Mouse (Mus musculus) liver, embryonic 14.5 days (tissue): Measurements from ENCODE around the gene Ints3. TPM values are rescaled to one million over a fixed set of nuclear protein-coding genes. Genes with fewer than 3 reads are reported as not detected.

Experiments
- ATAC-seq: fragments of 200-750 bp; cut with Nextera tagmentation; 2 replicates; pipeline ENCODE4 v1.8.0; 2017; ENCODE audit warnings: moderate number of reproducible peaks, mild to moderate bottlenecking, moderate library complexity; ENCODE audit not compliant: insufficient read depth
- DNase-seq, 3 experiments: peaks; one replicate each; pipeline ENCODE4 v3.0.0-alpha.2; 2012 to 2013; ENCODE audit warnings: low read depth in 3 of 3, low spot score in 3 of 3
- H3K27ac ChIP-seq: fragments of 300-500 bp; sonication (generic); 2 replicates; pipeline ENCODE4 v1.5.1; 2014; ENCODE audit warnings: moderate library complexity, mild to moderate bottlenecking, control low read depth, inconsistent platforms
- H3K27me3 ChIP-seq: fragments of 300-500 bp; sonication (generic); 2 replicates; pipeline ENCODE4 v1.6.1; 2014; ENCODE audit warnings: mild to moderate bottlenecking, low read length, moderate library complexity; ENCODE audit not compliant: control insufficient read depth, insufficient read depth
- H3K36me3 ChIP-seq: fragments of 300-500 bp; sonication (generic); replicated peaks from 2 replicates; pipeline ENCODE4 v1.6.1; 2014; ENCODE audit warnings: low read depth; ENCODE audit not compliant: control insufficient read depth, insufficient read depth
- H3K4me1 ChIP-seq, 2 experiments: fragments of 200-500 bp in 1 of 2; fragments of 300-500 bp in 1 of 2; sonication (generic) in 1 of 2; replicated peaks; 2 replicates each; pipeline ENCODE4 v1.6.1; 2012 to 2014; ENCODE audit warnings: antibody characterized with exemption in 1 of 2, inconsistent platforms in 1 of 2, low read length in 1 of 2; ENCODE audit not compliant: control insufficient read depth in 2 of 2, insufficient read depth in 2 of 2
- H3K4me2 ChIP-seq: fragments of 300-500 bp; sonication (generic); 2 replicates; pipeline ENCODE4 v1.6.1; 2014; ENCODE audit warnings: low read depth, mild to moderate bottlenecking, control low read depth, moderate library complexity
- H3K4me3 ChIP-seq, 2 experiments: fragments of 200-500 bp in 1 of 2; fragments of 300-500 bp in 1 of 2; sonication (generic) in 1 of 2; 2 replicates each; pipeline ENCODE4 v1.5.1; 2012 to 2014; ENCODE audit warnings: low read depth in 2 of 2, low read length in 2 of 2, mild to moderate bottlenecking in 2 of 2, control low read depth in 1 of 2, inconsistent platforms in 1 of 2, moderate library complexity in 1 of 2; ENCODE audit not compliant: insufficient read depth in 1 of 2
- H3K9ac ChIP-seq: fragments of 300-500 bp; sonication (generic); replicated peaks from 2 replicates; pipeline ENCODE4 v1.6.1; 2014; ENCODE audit warnings: mild to moderate bottlenecking, control low read depth, moderate library complexity
- H3K9me3 ChIP-seq: fragments of 300-500 bp; sonication (generic); 2 replicates; pipeline ENCODE4 v1.6.1; 2016; ENCODE audit warnings: low read length, mixed read lengths; ENCODE audit not compliant: control insufficient read depth
- CTCF ChIP-seq: IDR thresholded peaks from 2 replicates; pipeline ENCODE4 v1.5.1; 2016; ENCODE audit warnings: antibody characterized with exemption, low read depth, control low read depth
- EP300 ChIP-seq: IDR thresholded peaks from 2 replicates; pipeline ENCODE4 v1.6.1; 2016; ENCODE audit warnings: antibody characterized with exemption, low read depth
- WGBS: fragments of 180-500 bp; shearing (Covaris S2); extraction: QIAGEN DNeasy Blood & Tissue Kit; methylation state at CpG from one replicate; pipeline ENCODE4 v1.1.7; 2014; ENCODE audit not compliant: insufficient replicate concordance; 5-methylcytosine and 5-hydroxymethylcytosine counted together
- polyA plus RNA-seq, 2 experiments: library from polyadenylated mRNA; depleted of rRNA in 1 of 2; stranded (reverse) in 1 of 2; unstranded in 1 of 2; fragments of >200 nt; fragmentation: Nextera tagmentation in 1 of 2; extraction: Ambion mirVana in 1 of 2; gene quantifications; 2 replicates each; pipeline versions ENCODE4 v1.2.1 to v1.2.3; 2012 to 2014

The Ints3 gene
- polyA plus RNA-seq (2012; rRNA removed) = 11.3 and 12.7 TPM in 2 replicates
- 6.6 and 9.4 TPM in 2 replicates for polyA plus RNA-seq (2014; fragmentation: Nextera tagmentation; extraction: Ambion mirVana)

DNA sequence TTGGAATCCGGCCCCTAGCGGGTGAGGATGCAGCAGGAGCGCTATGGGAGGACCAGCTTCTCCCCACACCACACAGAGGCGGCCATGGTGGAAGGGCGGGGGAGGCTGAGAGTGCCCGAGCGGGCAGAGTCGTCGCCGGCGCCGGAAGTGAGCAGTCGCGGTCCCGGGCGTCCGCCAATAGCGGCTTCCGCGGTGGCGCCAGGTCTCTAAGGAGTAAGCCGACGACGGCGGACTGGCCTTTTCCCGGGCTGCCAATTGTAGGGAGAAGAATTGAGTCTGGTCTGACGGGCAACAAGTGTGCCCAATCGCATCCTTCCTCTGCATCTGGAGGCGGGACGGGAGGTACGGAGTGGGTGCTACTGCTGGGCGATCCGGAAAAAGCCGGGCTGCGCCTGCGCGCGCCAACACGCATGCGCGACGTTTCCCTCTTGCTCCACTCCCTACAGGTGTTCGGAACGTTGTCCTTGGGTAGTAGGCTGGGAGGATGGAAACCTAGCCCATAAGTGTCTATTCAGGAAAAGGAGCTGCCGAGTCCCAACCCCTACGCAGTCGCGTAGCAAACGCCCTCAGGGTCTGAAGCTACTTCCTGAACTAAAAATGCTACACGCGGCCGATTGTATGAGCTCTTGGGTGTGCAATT, at the start of gene Ints3:
Ints3 (minus strand) TSS at position 242 of the 640 bp plus-strand sequence.
- under 1% methylated on average over 51 of the region's 52 CpGs for WGBS
- Histone ChIP-seq H3K4me1 (peaks cover 32 to 37% of the 10 kb centered on the region in 2 experiments), H3K4me3 (peak within 1 kb of the TSS; percentile 76 to 79), H3K27me3 (no peaks in the 10 kb centered on the region), H3K9me3 (no peaks in the 10 kb centered on the region), H3K4me2 (peak within 1 kb of the TSS; percentile 97), H3K27ac (peak within 1 kb of the TSS; percentile 82), H3K9ac (peak within 1 kb of the TSS; percentile 84), H3K36me3 (no peaks in the 10 kb centered on the region)
- ATAC-seq (peak; percentile 99), DNase-seq (peak; percentile 99)
- TF ChIP-seq EP300 (no peak), CTCF (no peak)

DNA sequence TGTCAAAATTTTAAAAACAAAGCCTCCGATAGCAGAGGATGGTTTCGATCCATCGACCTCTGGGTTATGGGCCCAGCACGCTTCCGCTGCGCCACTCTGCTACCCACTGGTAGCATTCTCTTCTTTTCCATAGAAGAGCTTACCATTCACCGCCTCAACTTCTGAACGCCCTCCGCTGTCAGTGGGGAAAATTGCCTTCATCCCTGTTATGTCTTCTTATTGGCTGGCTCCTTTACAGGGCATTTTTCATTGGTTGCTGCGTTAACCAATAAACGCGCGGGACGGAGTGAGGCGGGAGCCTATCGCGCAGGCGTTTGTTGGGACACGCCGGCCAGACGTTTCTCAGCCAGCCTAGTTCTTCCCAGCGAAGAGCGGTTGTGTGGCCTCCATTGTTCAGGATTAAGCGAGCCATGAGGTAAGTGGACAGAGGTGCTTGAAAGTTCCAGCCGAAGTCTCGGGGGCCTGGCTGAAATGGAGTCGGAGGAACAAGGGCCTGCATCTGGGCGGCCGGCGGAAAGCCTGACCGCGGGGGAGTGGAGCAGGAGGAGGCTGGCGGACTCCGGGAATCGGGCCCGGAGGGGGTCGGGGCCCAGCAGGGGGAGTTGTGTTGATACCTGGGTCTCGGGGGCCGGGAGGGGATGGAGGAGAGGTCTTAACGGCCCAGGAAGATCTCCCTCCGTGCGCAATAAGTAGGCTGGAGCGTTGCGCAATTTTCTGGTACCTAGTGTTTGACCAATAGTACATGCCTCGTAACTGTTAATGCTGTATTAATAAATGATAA, 42.6 kb upstream of the Ints3 start, which contains the start of gene Ilf2:
Ilf2 (plus strand) TSS at position 296 of the 781 bp plus-strand sequence.
- Histone ChIP-seq H3K27me3 (no peaks in the 10 kb centered on the region), H3K27ac (peak within 1 kb of the TSS; percentile 14), H3K4me2 (peak within 1 kb of the TSS; percentile 79), H3K4me3 (peak within 1 kb of the TSS; percentile 83 to 99), H3K9me3 (no peaks in the 10 kb centered on the region), H3K9ac (peak within 1 kb of the TSS; percentile 88), H3K4me1 (peaks cover 7 to 9% of the 10 kb centered on the region in 2 experiments), H3K36me3 (peaks cover 23% of the 10 kb centered on the region)
- ATAC-seq (peak; percentile 99), DNase-seq (peak; percentile 96 to 98 (median 97))
- TF ChIP-seq EP300 (peak; percentile 54), CTCF (peak; percentile 73)
- WGBS = under 1% methylated on average over 45 of the region's 45 CpGs

DNA sequence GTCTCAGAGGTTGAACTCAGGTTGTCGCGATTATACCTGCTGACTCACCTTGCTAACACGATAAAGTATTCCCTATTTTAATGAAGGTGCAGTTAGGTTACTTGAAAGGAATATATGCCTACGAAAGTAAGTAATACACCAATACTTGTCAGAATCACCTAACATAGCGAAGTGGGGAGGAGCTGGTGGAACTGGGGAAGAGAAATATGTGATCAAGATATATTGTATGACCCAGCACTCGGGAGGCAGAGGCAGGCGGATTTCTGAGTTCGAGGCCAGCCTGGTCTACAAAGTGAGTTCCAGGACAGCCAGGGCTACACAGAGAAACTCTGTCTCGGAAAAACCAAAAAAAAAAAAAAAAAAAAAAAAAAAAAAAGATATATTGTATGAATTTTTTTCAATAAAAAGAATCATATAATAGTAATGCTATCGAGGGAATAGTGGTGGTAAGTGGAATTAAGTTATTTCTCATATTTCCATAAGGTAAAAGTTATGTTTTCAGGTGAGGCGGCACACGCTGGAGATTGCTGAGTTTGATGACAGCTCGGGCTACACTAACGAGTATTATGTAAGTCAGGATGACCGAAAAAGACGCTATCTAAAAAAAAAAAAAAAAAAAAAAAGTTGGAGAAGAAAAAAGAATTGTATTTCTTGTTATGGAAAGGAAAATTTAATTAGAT, 41.9 kb upstream of the Ints3 start:
- 33% methylated on average over 15 of the region's 16 CpGs for WGBS
- H3K9ac ChIP-seq = no peak overlapping the region; the same call in 1 of the 2 replicates
- peaks cover 16% of the 10 kb centered on the region for H3K36me3 ChIP-seq
- peaks cover 7 to 9% of the 10 kb centered on the region in 2 experiments for H3K4me1 ChIP-seq
- peak overlapping the region; percentile 54 to 61; a peak in 3 of 4 replicates for H3K4me3 ChIP-seq
- DNase-seq = no peak
- H3K4me2 ChIP-seq = peak overlapping the region; percentile 63
- H3K9me3 ChIP-seq = no peaks in the 10 kb centered on the region
- H3K27ac ChIP-seq = no peak overlapping the region
- H3K27me3 ChIP-seq = no peaks in the 10 kb centered on the region
- ATAC-seq = no peak
- TF ChIP-seq CTCF (no peak), EP300 (no peak)

DNA sequence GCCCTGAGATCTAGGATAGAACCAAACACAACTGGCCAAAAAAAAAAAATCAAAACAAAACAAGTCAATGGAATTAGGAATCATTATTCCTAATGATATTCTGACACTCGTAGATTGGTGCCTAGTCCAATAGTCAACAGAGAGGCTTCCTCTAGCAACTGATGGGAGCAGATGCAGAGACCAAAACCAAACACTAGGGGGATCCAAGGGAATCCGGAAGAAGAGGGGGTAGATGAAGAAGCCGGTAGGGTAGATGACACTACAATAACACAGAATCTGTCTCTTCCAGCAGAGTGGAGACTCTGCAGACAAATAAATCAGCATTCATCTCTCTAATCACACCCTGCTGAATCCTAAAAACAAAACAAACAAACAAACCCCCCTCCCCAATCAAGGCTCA, 38.8 kb upstream of the Ints3 start:
- Histone ChIP-seq H3K4me3 (no peak overlapping the region), H3K4me1 (peaks cover 6 to 8% of the 10 kb centered on the region in 2 experiments), H3K27ac (no peak overlapping the region), H3K27me3 (no peaks in the 10 kb centered on the region), H3K9ac (no peak overlapping the region), H3K4me2 (no peak overlapping the region), H3K9me3 (no peaks in the 10 kb centered on the region), H3K36me3 (no peaks in the 10 kb centered on the region)
- DNase-seq (peak; percentile 35 to 46 (median 39)), ATAC-seq (no peak)
- no peak for TF ChIP-seq EP300
- peak; percentile 72 for TF ChIP-seq CTCF
- WGBS = 21% methylated on average over 3 of the region's 3 CpGs
